7 mouse cellular contexts compared by ENCODE assay signal in the genomic region with DNA sequence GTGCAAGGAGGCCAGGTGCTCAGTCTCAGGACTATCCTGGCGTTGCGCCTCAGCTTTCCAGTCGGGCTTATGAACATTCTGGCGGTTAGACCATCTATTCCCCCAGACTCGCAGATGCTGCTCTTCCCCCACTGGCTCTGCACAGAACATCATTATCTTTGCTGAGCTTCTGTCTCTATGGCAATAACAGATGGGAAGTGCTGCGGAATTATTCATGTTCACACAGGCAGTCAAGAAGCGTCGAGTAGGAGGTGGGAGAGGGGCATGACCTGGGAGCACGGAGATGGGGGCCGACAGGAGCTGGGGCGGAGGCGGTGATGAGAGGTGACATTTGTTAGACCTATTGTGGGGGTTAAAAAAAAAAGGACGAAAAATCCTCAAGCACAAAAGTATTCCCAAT. TPM values are rescaled to one million over a fixed set of nuclear protein-coding genes. Genes with fewer than 3 reads are reported as not detected.
DNase-seq lines count a peak whose midpoint lies in the region; ATAC-seq and TF ChIP-seq lines count a peak whose summit lies in the region.

No protein-coding gene starts in this region.

- H3K9ac ChIP-seq in ES-Bruce4 (ENCODE audit: low read depth, poor library complexity, severe bottlenecking) = peak overlapping the region; percentile 98
- peak overlapping the region; percentile 94 for H3K9ac ChIP-seq in embryonic facial prominence, embryonic 14.5 days (ENCODE audit: low read depth, low read length)
- H3K9ac ChIP-seq in hindbrain, embryonic 12.5 days = 0 out of 2 replicates have a peak overlapping the region, but pooled peaks have one; percentile 41
- peak overlapping the region; percentile 24; the same call in 1 of the 2 replicates for H3K9ac ChIP-seq in midbrain, embryonic 13.5 days (replicated peaks)

- H3K27me3 ChIP-seq in ES-Bruce4 (ENCODE audit: control insufficient read depth, insufficient read depth, low read length, poor library complexity, severe bottlenecking) = no peaks in the 10 kb centered on the region
- H3K27me3 ChIP-seq in embryonic facial prominence, embryonic 14.5 days (replicated peaks; ENCODE audit: control insufficient read depth, insufficient read depth, low read length) = no peaks in the 10 kb centered on the region
- no peaks in the 10 kb centered on the region for H3K27me3 ChIP-seq in hindbrain, embryonic 12.5 days
- no peaks in the 10 kb centered on the region for H3K27me3 ChIP-seq in midbrain, embryonic 13.5 days

- H3K27ac ChIP-seq in ES-Bruce4 (ENCODE audit: insufficient read depth, low read length) = no peak overlapping the region
- H3K27ac ChIP-seq in embryonic facial prominence, embryonic 14.5 days (replicated peaks; ENCODE audit: low read depth, low read length) = peak overlapping the region; percentile 99
- peak overlapping the region; percentile 99 for H3K27ac ChIP-seq in hindbrain, embryonic 12.5 days
- H3K27ac ChIP-seq in midbrain, embryonic 13.5 days = peak overlapping the region; percentile 99

- no peaks in the 10 kb centered on the region for H3K9me3 ChIP-seq in ES-Bruce4 (replicated peaks; ENCODE audit: control insufficient read depth, insufficient read depth, low read length, poor library complexity, severe bottlenecking)
- no peaks in the 10 kb centered on the region for H3K9me3 ChIP-seq in embryonic facial prominence, embryonic 14.5 days (ENCODE audit: control insufficient read depth, low read length)
- H3K9me3 ChIP-seq in hindbrain, embryonic 12.5 days (replicated peaks) = no peaks in the 10 kb centered on the region
- H3K9me3 ChIP-seq in midbrain, embryonic 13.5 days = no peaks in the 10 kb centered on the region

- no peak overlapping the region for H3K4me3 ChIP-seq in ES-Bruce4 (ENCODE audit: low read depth, low read length)
- H3K4me3 ChIP-seq in embryonic facial prominence, embryonic 14.5 days (ENCODE audit: low read depth, low read length) = peak overlapping the region; percentile 94
- peak overlapping the region; percentile 97 for H3K4me3 ChIP-seq in hindbrain, embryonic 12.5 days
- H3K4me3 ChIP-seq in midbrain, embryonic 13.5 days (replicated peaks) = peak overlapping the region; percentile 99

- WGBS in embryonic facial prominence, embryonic 14.5 days = 3% methylated on average over 13 of the region's 13 CpGs
- 3% methylated on average over 13 of the region's 13 CpGs for WGBS in hindbrain, embryonic 12.5 days
- WGBS in midbrain, embryonic 13.5 days = under 1% methylated on average over 13 of the region's 13 CpGs

- TF ChIP-seq CTCF in ES-Bruce4 (IDR thresholded peaks at IDR 0.05; ENCODE audit: low read depth, low read length) = no peak

- ATAC-seq in embryonic facial prominence, embryonic 14.5 days (ENCODE audit: low read depth) = peak; percentile 1; the same call in 1 of the 2 replicates
- peak; percentile 36 for ATAC-seq in hindbrain, embryonic 12.5 days (ENCODE audit: low FRiP score)
- peak; percentile 40 for ATAC-seq in midbrain, embryonic 13.5 days

- TF ChIP-seq POLR2A in ES-Bruce4 (IDR thresholded peaks at IDR 0.05; ENCODE audit: insufficient read depth, low read length) = no peak

- H3K4me2 ChIP-seq in embryonic facial prominence, embryonic 14.5 days (ENCODE audit: low read depth, low read length) = peak overlapping the region; percentile 85
- H3K4me2 ChIP-seq in hindbrain, embryonic 12.5 days (replicated peaks) = peak overlapping the region; percentile 72
- peak overlapping the region; percentile 79 for H3K4me2 ChIP-seq in midbrain, embryonic 13.5 days (replicated peaks)

- peaks cover 10% of the 10 kb centered on the region for H3K36me3 ChIP-seq in ES-Bruce4 (ENCODE audit: control insufficient read depth, insufficient read depth, low read length, poor library complexity, severe bottlenecking)
- H3K36me3 ChIP-seq in embryonic facial prominence, embryonic 14.5 days (ENCODE audit: control insufficient read depth, insufficient read depth, low read length) = 0 out of 2 replicates have a peak, but pooled peaks cover 4% of the 10 kb centered on the region
- H3K36me3 ChIP-seq in hindbrain, embryonic 12.5 days = 0 out of 2 replicates have a peak, but pooled peaks cover 3% of the 10 kb centered on the region
- no peaks in the 10 kb centered on the region for H3K36me3 ChIP-seq in midbrain, embryonic 13.5 days

- no peak for TF ChIP-seq EP300 in ES-Bruce4 (IDR thresholded peaks at IDR 0.05; ENCODE audit: insufficient read depth, low read depth, low read length)

- peak; percentile 74 for DNase-seq in R1 (ENCODE audit: low read depth, low spot score)
- peak; percentile 86 for DNase-seq in embryonic facial prominence, embryonic 14.5 days (ENCODE audit: low spot score)
- peak; percentile 72 to 78 for DNase-seq in left cerebral cortex, adult 9 months (ENCODE audit: low spot score in 2 of 2)
- peak; percentile 84 for DNase-seq in telencephalon, adult 2 months (ENCODE audit: low read depth, low spot score)

- H3K4me1 ChIP-seq in ES-Bruce4 (ENCODE audit: control insufficient read depth, insufficient read depth, low read length) = peaks cover 7% of the 10 kb centered on the region
- H3K4me1 ChIP-seq in embryonic facial prominence, embryonic 14.5 days (ENCODE audit: control insufficient read depth, insufficient read depth, low read length) = peaks cover 12% of the 10 kb centered on the region
- peaks cover 31% of the 10 kb centered on the region for H3K4me1 ChIP-seq in hindbrain, embryonic 12.5 days
- peaks cover 29% of the 10 kb centered on the region for H3K4me1 ChIP-seq in midbrain, embryonic 13.5 days (replicated peaks)

RNA-seq across cellular contexts. Expression of a gene that starts 1.7 kb away (rescaled TPM):
- 64.4 and 69.6 TPM in 2 replicates for polyA plus RNA-seq in ES-Bruce4 (2011; ENCODE audit: insufficient read depth, insufficient read length, low read depth, missing spikeins)
- 20.8 and 21.1 TPM in 2 replicates for polyA plus RNA-seq in embryonic facial prominence, embryonic 14.5 days (2014; fragmentation: Nextera tagmentation; extraction: Ambion mirVana)
- polyA plus RNA-seq in hindbrain, embryonic 12.5 days (2016; fragmentation: Nextera tagmentation; extraction: Ambion mirVana) = 51.9 and 52.8 TPM in 2 replicates
- 36.8 and 41.1 TPM in 2 replicates for polyA plus RNA-seq in midbrain, embryonic 13.5 days (2015; fragmentation: Nextera tagmentation; extraction: Ambion mirVana)

RNA-seq across cellular contexts. Expression of a gene that starts 56.5 kb away (rescaled TPM):
- 0.59 and 0.85 TPM in 2 replicates for polyA plus RNA-seq in ES-Bruce4 (2011; ENCODE audit: insufficient read depth, insufficient read length, low read depth, missing spikeins)
- 59.9 and 65.7 TPM in 2 replicates for polyA plus RNA-seq in embryonic facial prominence, embryonic 14.5 days (2014; fragmentation: Nextera tagmentation; extraction: Ambion mirVana)
- 31.2 and 31.3 TPM in 2 replicates for polyA plus RNA-seq in hindbrain, embryonic 12.5 days (2016; fragmentation: Nextera tagmentation; extraction: Ambion mirVana)
- 43.4 and 47.0 TPM in 2 replicates for polyA plus RNA-seq in midbrain, embryonic 13.5 days (2015; fragmentation: Nextera tagmentation; extraction: Ambion mirVana)

Comparison
In these comparisons a context has a peak if more than half of its experiments do, and no peak if none do; other contexts are left out.
1. H3K9ac ChIP-seq: peak in every context shown above with its lines; median percentile 98 in ES-Bruce4; 94 in embryonic facial prominence, embryonic 14.5 days; 41 in hindbrain, embryonic 12.5 days; 24 in midbrain, embryonic 13.5 days.
2. RNA of a gene that starts 56.5 kb away (polyA plus RNA-seq): 59.9 to 65.7 TPM in embryonic facial prominence, embryonic 14.5 days, 43.4 to 47.0 TPM in midbrain, embryonic 13.5 days and 31.2 to 31.3 TPM in hindbrain, embryonic 12.5 days; 0.59 to 0.85 TPM in ES-Bruce4; every median in the first group is over 10 times any median in the second.
3. Peak in every context shown above with its lines, with median percentiles within 50 percentile points of each other: DNase-seq, ATAC-seq and H3K4me2 ChIP-seq.